Mouse (Mus musculus): ENCODE results near the gene C2. TPM values are rescaled to one million over a fixed set of nuclear protein-coding genes. Genes with fewer than 3 reads are reported as not detected.

C2 gene
- polyA plus RNA-seq, 1 experiment from 2014 or later: 2.4 TPM

- Histone ChIP-seq H3K27me3 (ENCODE audit: control insufficient read depth, insufficient read depth, low read depth, low read length) (no peaks in the 10 kb centered on the region), H3K4me1 (ENCODE audit: control insufficient read depth, insufficient read depth, low read length) (no peaks in the 10 kb centered on the region), H3K36me3 (ENCODE audit: control insufficient read depth, insufficient read depth, low read length) (no peaks in the 10 kb centered on the region), H3K4me3 (ENCODE audit: low read depth, low read length) (no peak overlapping the region), H3K9me3 (replicated peaks; ENCODE audit: control insufficient read depth, low read length, poor library complexity, severe bottlenecking) (no peaks in the 10 kb centered on the region), H3K9ac (ENCODE audit: low read depth, low read length) (no peak overlapping the region), H3K27ac (ENCODE audit: low read length) (no peak overlapping the region), H3K4me2 (ENCODE audit: low read length) (no peak overlapping the region)
- ATAC-seq: no peak
- WGBS: 96% methylated on average over 6 of the region's 6 CpGs
These were observed 23.7 kb downstream of the C2 start for GRCm38 (mm10) chr17:34874321-34874720.

- Histone ChIP-seq H3K4me3 (ENCODE audit: low read depth, low read length) (no peak overlapping the region), H3K27me3 (ENCODE audit: control insufficient read depth, insufficient read depth, low read depth, low read length) (no peaks in the 10 kb centered on the region), H3K9me3 (replicated peaks; ENCODE audit: control insufficient read depth, low read length, poor library complexity, severe bottlenecking) (no peaks in the 10 kb centered on the region), H3K4me2 (ENCODE audit: low read length) (no peak overlapping the region), H3K27ac (ENCODE audit: low read length) (no peak overlapping the region), H3K4me1 (ENCODE audit: control insufficient read depth, insufficient read depth, low read length) (no peaks in the 10 kb centered on the region), H3K9ac (ENCODE audit: low read depth, low read length) (no peak overlapping the region), H3K36me3 (ENCODE audit: control insufficient read depth, insufficient read depth, low read length) (no peaks in the 10 kb centered on the region)
- no peak for ATAC-seq
- WGBS: 70% methylated on average over 7 of the region's 7 CpGs
These were observed 32.1 kb downstream of the C2 start for GRCm38 (mm10) chr17:34865981-34866380.

GRCm38 (mm10) chr17:34862416-34863081 lies 35.5 kb downstream of the C2 start, which contains the start of gene Cfb:
Cfb (minus strand) TSS chr17:34862518.
- H3K4me3 ChIP-seq (ENCODE audit: low read depth, low read length): no peak within 1 kb of the TSS
- WGBS: 74% methylated on average over 8 of the region's 8 CpGs
- no peaks in the 10 kb centered on the region for H3K9me3 ChIP-seq (replicated peaks; ENCODE audit: control insufficient read depth, low read length, poor library complexity, severe bottlenecking)
- no peaks in the 10 kb centered on the region for H3K27me3 ChIP-seq (ENCODE audit: control insufficient read depth, insufficient read depth, low read depth, low read length)
- H3K9ac ChIP-seq (ENCODE audit: low read depth, low read length): no peak within 1 kb of the TSS
- no peak for ATAC-seq
- no peak within 1 kb of the TSS for H3K4me2 ChIP-seq (ENCODE audit: low read length)
- no peaks in the 10 kb centered on the region for H3K4me1 ChIP-seq (ENCODE audit: control insufficient read depth, insufficient read depth, low read length)
- no peak within 1 kb of the TSS for H3K27ac ChIP-seq (ENCODE audit: low read length)
- 0 out of 2 replicates have a peak, but pooled peaks cover 2% of the 10 kb centered on the region for H3K36me3 ChIP-seq (ENCODE audit: control insufficient read depth, insufficient read depth, low read length)

- no peak overlapping the region for H3K9ac ChIP-seq (ENCODE audit: low read depth, low read length)
- H3K9me3 ChIP-seq (replicated peaks; ENCODE audit: control insufficient read depth, low read length, poor library complexity, severe bottlenecking): no peaks in the 10 kb centered on the region
- no peaks in the 10 kb centered on the region for H3K27me3 ChIP-seq (ENCODE audit: control insufficient read depth, insufficient read depth, low read depth, low read length)
- 76% methylated on average over 13 of the region's 13 CpGs for WGBS
- H3K4me1 ChIP-seq (ENCODE audit: control insufficient read depth, insufficient read depth, low read length): no peaks in the 10 kb centered on the region
- H3K36me3 ChIP-seq (ENCODE audit: control insufficient read depth, insufficient read depth, low read length): 0 out of 2 replicates have a peak, but pooled peaks cover 2% of the 10 kb centered on the region
- H3K4me2 ChIP-seq (ENCODE audit: low read length): no peak overlapping the region
- no peak overlapping the region for H3K4me3 ChIP-seq (ENCODE audit: low read depth, low read length)
- no peak overlapping the region for H3K27ac ChIP-seq (ENCODE audit: low read length)
- ATAC-seq: no peak
These were observed 36.2 kb downstream of the C2 start for GRCm38 (mm10) chr17:34861704-34862415.

GRCm38 (mm10) chr17:34860514-34860913 lies 37.6 kb downstream of the C2 start:
- no peak overlapping the region for H3K4me3 ChIP-seq (ENCODE audit: low read depth, low read length)
- no peak for ATAC-seq
- H3K9ac ChIP-seq (ENCODE audit: low read depth, low read length): no peak overlapping the region
- H3K4me2 ChIP-seq (ENCODE audit: low read length): no peak overlapping the region
- H3K27me3 ChIP-seq (ENCODE audit: control insufficient read depth, insufficient read depth, low read depth, low read length): no peaks in the 10 kb centered on the region
- no peaks in the 10 kb centered on the region for H3K4me1 ChIP-seq (ENCODE audit: control insufficient read depth, insufficient read depth, low read length)
- no peaks in the 10 kb centered on the region for H3K9me3 ChIP-seq (replicated peaks; ENCODE audit: control insufficient read depth, low read length, poor library complexity, severe bottlenecking)
- 89% methylated on average over 9 of the region's 9 CpGs for WGBS
- H3K36me3 ChIP-seq (ENCODE audit: control insufficient read depth, insufficient read depth, low read length): peaks cover 8% of the 10 kb centered on the region
- H3K27ac ChIP-seq (ENCODE audit: low read length): no peak overlapping the region

GRCm38 (mm10) chr17:34858670-34859069 lies 39.4 kb downstream of the C2 start:
- no peak for ATAC-seq
- Histone ChIP-seq H3K4me2 (ENCODE audit: low read length) (no peak overlapping the region), H3K27me3 (ENCODE audit: control insufficient read depth, insufficient read depth, low read depth, low read length) (no peaks in the 10 kb centered on the region), H3K4me1 (ENCODE audit: control insufficient read depth, insufficient read depth, low read length) (no peaks in the 10 kb centered on the region), H3K9me3 (replicated peaks; ENCODE audit: control insufficient read depth, low read length, poor library complexity, severe bottlenecking) (no peaks in the 10 kb centered on the region), H3K4me3 (ENCODE audit: low read depth, low read length) (no peak overlapping the region), H3K9ac (ENCODE audit: low read depth, low read length) (no peak overlapping the region), H3K27ac (ENCODE audit: low read length) (no peak overlapping the region), H3K36me3 (ENCODE audit: control insufficient read depth, insufficient read depth, low read length) (peaks cover 12% of the 10 kb centered on the region)
- 84% methylated on average over 4 of the region's 4 CpGs for WGBS

GRCm38 (mm10) chr17:34855825-34856224 lies 42.2 kb downstream of the C2 start:
- Histone ChIP-seq H3K4me1 (ENCODE audit: control insufficient read depth, insufficient read depth, low read length) (peaks cover 12% of the 10 kb centered on the region), H3K4me3 (ENCODE audit: low read depth, low read length) (no peak overlapping the region), H3K36me3 (ENCODE audit: control insufficient read depth, insufficient read depth, low read length) (peaks cover 20% of the 10 kb centered on the region), H3K27me3 (ENCODE audit: control insufficient read depth, insufficient read depth, low read depth, low read length) (no peaks in the 10 kb centered on the region), H3K9ac (ENCODE audit: low read depth, low read length) (no peak overlapping the region), H3K27ac (ENCODE audit: low read length) (no peak overlapping the region), H3K4me2 (ENCODE audit: low read length) (no peak overlapping the region), H3K9me3 (replicated peaks; ENCODE audit: control insufficient read depth, low read length, poor library complexity, severe bottlenecking) (no peaks in the 10 kb centered on the region)
- ATAC-seq: no peak
- WGBS: 48% methylated on average over 3 of the region's 3 CpGs

- no peak for ATAC-seq
- H3K27ac ChIP-seq (ENCODE audit: low read length): no peak overlapping the region
- no peak overlapping the region for H3K9ac ChIP-seq (ENCODE audit: low read depth, low read length)
- WGBS: 84% methylated on average over 3 of the region's 3 CpGs
- no peaks in the 10 kb centered on the region for H3K9me3 ChIP-seq (replicated peaks; ENCODE audit: control insufficient read depth, low read length, poor library complexity, severe bottlenecking)
- no peaks in the 10 kb centered on the region for H3K27me3 ChIP-seq (ENCODE audit: control insufficient read depth, insufficient read depth, low read depth, low read length)
- no peak overlapping the region for H3K4me2 ChIP-seq (ENCODE audit: low read length)
- no peak overlapping the region for H3K4me3 ChIP-seq (ENCODE audit: low read depth, low read length)
- peaks cover 14% of the 10 kb centered on the region for H3K4me1 ChIP-seq (ENCODE audit: control insufficient read depth, insufficient read depth, low read length)
- peaks cover 20% of the 10 kb centered on the region for H3K36me3 ChIP-seq (ENCODE audit: control insufficient read depth, insufficient read depth, low read length)
These were observed 43.3 kb downstream of the C2 start for GRCm38 (mm10) chr17:34854761-34855160.

- H3K4me2 ChIP-seq (ENCODE audit: low read length): no peak overlapping the region
- no peak overlapping the region for H3K27ac ChIP-seq (ENCODE audit: low read length)
- peaks cover 19% of the 10 kb centered on the region for H3K4me1 ChIP-seq (ENCODE audit: control insufficient read depth, insufficient read depth, low read length)
- WGBS: 84% methylated on average over 8 of the region's 8 CpGs
- H3K4me3 ChIP-seq (ENCODE audit: low read depth, low read length): no peak overlapping the region
- H3K9me3 ChIP-seq (replicated peaks; ENCODE audit: control insufficient read depth, low read length, poor library complexity, severe bottlenecking): no peaks in the 10 kb centered on the region
- ATAC-seq: no peak
- H3K9ac ChIP-seq (ENCODE audit: low read depth, low read length): no peak overlapping the region
- H3K27me3 ChIP-seq (ENCODE audit: control insufficient read depth, insufficient read depth, low read depth, low read length): no peaks in the 10 kb centered on the region
- H3K36me3 ChIP-seq (ENCODE audit: control insufficient read depth, insufficient read depth, low read length): peaks cover 20% of the 10 kb centered on the region
These were observed 44.6 kb downstream of the C2 start for GRCm38 (mm10) chr17:34853511-34853910.

Measured in midbrain, embryonic 16.5 days (tissue).